Mouse (Mus musculus) kidney, postnatal 4 days (tissue): Measurements from ENCODE around the gene C1qtnf9.
A peak's percentile ranks its signal among the peaks of the same experiment; 100 is the strongest.

ENCODE experiments used
- DNase-seq, 2 experiments: peaks; one replicate each; pipeline ENCODE4 v3.0.0; 2021; ENCODE audit warnings: mixed read lengths in 2 of 2

C1qtnf9 gene

GRCm38 (mm10) chr14:60752892-60753800 lies 14.8 kb upstream of the C1qtnf9 start:
- no peak for DNase-seq

DNA sequence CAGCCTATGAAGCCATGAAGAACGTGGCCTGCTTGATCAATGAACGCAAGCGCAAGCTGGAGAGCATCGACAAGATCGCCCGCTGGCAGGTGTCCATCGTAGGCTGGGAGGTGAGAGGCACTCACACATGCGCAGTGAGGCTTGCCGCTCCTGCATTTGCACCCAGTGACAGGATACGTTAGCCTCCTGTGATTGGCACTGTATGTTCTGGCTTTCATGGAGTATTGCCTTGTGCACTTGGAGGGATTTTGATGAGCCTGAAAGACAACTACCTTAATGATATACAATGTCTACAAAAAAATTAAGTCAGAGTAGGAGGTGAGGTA lies 14.2 kb upstream of the C1qtnf9 start:
- no peak for DNase-seq

DNA sequence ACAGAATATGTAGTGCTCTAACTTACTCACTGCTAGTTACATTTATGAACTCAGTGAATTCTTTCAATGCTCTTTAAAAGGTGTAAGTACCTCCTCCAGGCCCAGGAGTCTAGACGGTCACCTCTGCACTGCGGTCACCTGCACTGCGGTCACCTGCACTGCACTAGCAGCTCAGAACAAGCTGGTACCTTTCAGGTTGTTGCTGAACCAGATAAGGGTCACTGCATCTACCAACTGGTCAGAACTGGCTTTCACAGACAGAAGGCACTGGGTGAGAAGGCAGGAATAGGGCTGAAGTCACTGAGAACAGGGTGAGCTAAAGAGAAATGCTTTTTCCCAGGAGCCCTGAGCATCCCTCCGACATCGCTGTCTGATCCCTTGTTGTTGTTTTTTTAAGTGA lies 13.3 kb upstream of the C1qtnf9 start:
- DNase-seq = no peak

GRCm38 (mm10) chr14:60756271-60756670 lies 11.7 kb upstream of the C1qtnf9 start:
- DNase-seq = peak; percentile 41 to 51

DNA sequence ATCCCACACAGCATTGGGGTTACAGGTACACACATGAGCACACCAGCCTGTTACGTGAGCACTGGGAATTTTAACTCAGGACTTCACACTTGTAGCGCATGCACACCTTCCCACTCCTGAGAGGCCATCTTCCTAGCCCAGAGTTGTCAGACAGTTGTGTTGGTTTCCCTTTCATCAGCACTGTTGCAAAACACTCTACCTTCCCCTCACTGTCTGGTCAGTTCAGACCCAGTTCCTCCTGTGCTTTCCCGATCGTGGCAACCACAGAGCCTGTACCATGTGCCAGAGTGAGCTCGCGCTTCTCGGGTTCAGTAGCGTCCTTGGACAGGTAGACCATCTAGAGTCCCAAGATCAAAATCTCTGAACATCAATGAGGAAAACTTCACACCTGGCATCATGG lies 10.7 kb upstream of the C1qtnf9 start:
- DNase-seq = no peak

DNA sequence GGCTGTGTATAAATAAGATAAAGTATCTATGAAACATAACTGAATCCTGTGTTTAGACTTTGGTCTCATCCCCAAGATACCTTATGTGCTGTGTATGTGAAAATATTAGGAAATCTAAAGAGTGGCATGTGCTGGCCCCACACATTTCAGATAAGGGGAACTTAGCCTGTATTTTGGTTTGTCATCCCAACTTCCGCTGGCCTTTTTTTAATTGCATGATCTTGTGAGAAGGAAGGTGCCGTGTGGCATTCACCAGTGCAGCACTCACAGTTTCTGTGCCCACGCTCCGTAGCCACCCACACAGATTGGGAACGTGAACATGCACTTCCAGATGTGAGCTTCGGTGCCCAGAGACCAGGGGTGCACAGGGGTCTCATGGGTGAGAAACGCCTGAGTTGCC lies 10.2 kb upstream of the C1qtnf9 start:
- DNase-seq = no peak

GRCm38 (mm10) chr14:60759097-60759496 lies 8.8 kb upstream of the C1qtnf9 start:
- DNase-seq = no peak

- DNase-seq = no peak
These were observed 6.1 kb upstream of the C1qtnf9 start for GRCm38 (mm10) chr14:60761801-60762200.

- no peak for DNase-seq
These were observed 5.2 kb upstream of the C1qtnf9 start for GRCm38 (mm10) chr14:60762754-60763153.

- DNase-seq = no peak
These were observed 4.2 kb upstream of the C1qtnf9 start for GRCm38 (mm10) chr14:60763746-60764145.

GRCm38 (mm10) chr14:60764526-60764925 lies 3.4 kb upstream of the C1qtnf9 start:
- no peak for DNase-seq

- DNase-seq = no peak
These were observed 2.9 kb upstream of the C1qtnf9 start for GRCm38 (mm10) chr14:60765025-60765424.

- peak in 1 of 2 experiments; percentile 28 for DNase-seq
These were observed 1.4 kb downstream of the C1qtnf9 start for GRCm38 (mm10) chr14:60769340-60769739.

GRCm38 (mm10) chr14:60770594-60770993 lies 2.7 kb downstream of the C1qtnf9 start:
- DNase-seq = no peak

DNA sequence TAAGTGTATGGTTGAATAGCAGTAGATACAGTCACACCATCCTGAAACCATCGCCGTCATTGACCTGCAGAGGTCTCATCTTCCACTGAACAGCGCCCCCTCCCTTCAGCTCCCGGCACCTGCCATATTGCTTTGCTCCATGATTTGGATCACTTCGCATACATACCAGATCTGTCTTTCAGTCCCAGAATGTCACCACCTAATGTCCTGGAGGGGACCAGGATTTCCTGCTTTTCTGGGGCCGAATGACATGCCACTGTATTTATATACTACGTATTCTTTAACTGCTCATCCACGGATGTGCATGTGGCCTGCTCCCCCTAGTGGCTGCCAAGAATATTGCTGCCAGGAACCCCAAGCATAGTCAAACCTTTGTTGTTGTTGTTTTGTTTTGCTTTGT lies 3.1 kb downstream of the C1qtnf9 start:
- peak; percentile 83 to 85 for DNase-seq

- DNase-seq = peak in 1 of 2 experiments; percentile 27
These were observed 5.5 kb downstream of the C1qtnf9 start for GRCm38 (mm10) chr14:60773476-60773875.

- DNase-seq = no peak
These were observed 8.6 kb downstream of the C1qtnf9 start for GRCm38 (mm10) chr14:60776521-60776920.

DNA sequence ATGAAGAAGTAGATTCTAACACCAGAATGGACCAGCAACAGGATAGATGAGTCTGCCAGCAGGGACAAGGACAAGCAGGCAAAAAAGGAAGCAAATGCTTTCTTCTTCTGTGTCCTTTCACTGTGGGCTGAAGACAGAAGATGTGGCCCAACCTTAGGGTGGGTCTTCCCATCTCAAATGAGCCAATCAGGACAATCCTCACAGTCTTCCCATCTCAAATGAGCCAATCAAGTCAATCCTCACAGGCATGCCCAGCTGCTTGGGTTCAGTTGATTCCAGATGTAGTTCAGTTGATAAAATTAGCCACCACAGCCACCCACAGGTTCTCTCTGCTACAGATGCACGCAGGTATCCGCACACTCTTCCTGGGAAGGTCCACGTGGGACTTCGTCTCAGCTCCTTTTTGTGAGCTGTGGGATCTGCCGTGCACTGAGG lies 9.6 kb downstream of the C1qtnf9 start:
- no peak for DNase-seq

- no peak for DNase-seq
These were observed 11.3 kb downstream of the C1qtnf9 start for GRCm38 (mm10) chr14:60779198-60779597.

- DNase-seq = no peak
These were observed 14.3 kb downstream of the C1qtnf9 start for GRCm38 (mm10) chr14:60782121-60782656.

- DNase-seq = no peak
These were observed 15.3 kb downstream of the C1qtnf9 start for GRCm38 (mm10) chr14:60783196-60783595.

GRCm38 (mm10) chr14:60784427-60785315 lies 16.7 kb downstream of the C1qtnf9 start, which contains the start of gene Mipep:
Gene Mipep, plus strand, starts transcription at chr14:60784573.
- DNase-seq = peak; percentile 88 to 91

DNA sequence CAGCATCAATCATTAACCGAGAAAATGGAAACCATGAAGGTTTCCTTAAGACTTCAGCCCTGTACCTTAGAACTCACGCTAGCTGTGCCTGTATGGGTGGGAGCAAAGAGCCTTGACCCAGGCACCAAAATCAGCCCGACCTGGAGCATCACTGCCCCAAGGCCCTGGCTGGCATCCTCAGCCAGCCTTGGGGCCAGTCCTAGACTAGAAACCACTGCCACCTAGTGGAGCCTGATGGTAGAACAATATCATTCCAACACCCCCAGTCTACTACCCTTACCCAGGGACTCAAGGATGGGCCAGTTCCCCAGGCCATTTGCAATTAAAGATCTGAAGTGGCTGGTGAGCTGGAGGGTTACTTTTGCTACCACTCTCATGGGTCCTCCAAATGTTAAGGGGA lies 22.2 kb downstream of the C1qtnf9 start:
- DNase-seq = peak; percentile 54 to 66
